Mouse (Mus musculus) intestine, embryonic 14.5 days (tissue): ENCODE measurements around the gene 9130213A22Rik. TPM values are rescaled to one million over a fixed set of nuclear protein-coding genes. Genes with fewer than 3 reads are reported as not detected.

Experiments
- ATAC-seq: fragments of 200-750 bp; cut with Nextera tagmentation; replicated peaks from 2 replicates; pipeline ENCODE4 v1.8.0; 2017; ENCODE audit warnings: low read depth, moderate number of reproducible peaks, moderate TSS enrichment, moderate library complexity; ENCODE audit not compliant: low FRiP score, low TSS enrichment
- DNase-seq: peaks from one replicate; pipeline ENCODE4 v3.0.0-alpha.2; 2018; ENCODE audit warnings: low spot score
- H3K27ac ChIP-seq: fragments of 300-500 bp; sonication (generic); 2 replicates; pipeline ENCODE4 v1.5.1; 2014; ENCODE audit warnings: low read depth, mild to moderate bottlenecking, control low read depth
- H3K27me3 ChIP-seq: fragments of 300-500 bp; sonication (generic); replicated peaks from 2 replicates; pipeline ENCODE4 v1.6.1; 2014; ENCODE audit warnings: low read length, control low read depth; ENCODE audit not compliant: control insufficient read depth, insufficient read depth
- H3K36me3 ChIP-seq: fragments of 300-500 bp; sonication (generic); 2 replicates; pipeline ENCODE4 v1.6.1; 2014; ENCODE audit warnings: low read length, control low read depth; ENCODE audit not compliant: control insufficient read depth, insufficient read depth
- H3K4me1 ChIP-seq: fragments of 300-500 bp; sonication (generic); replicated peaks from 2 replicates; pipeline ENCODE4 v1.6.1; 2014; ENCODE audit warnings: low read length, control low read depth, mixed read lengths; ENCODE audit not compliant: control insufficient read depth, insufficient read depth
- H3K4me2 ChIP-seq: fragments of 300-500 bp; sonication (generic); 2 replicates; pipeline ENCODE4 v1.6.1; 2014; ENCODE audit warnings: low read length
- H3K4me3 ChIP-seq: fragments of 300-500 bp; sonication (generic); 2 replicates; pipeline ENCODE4 v1.5.1; 2014; ENCODE audit warnings: low read depth, low read length, control low read depth, mixed read lengths
- H3K9ac ChIP-seq: fragments of 300-500 bp; sonication (generic); 2 replicates; pipeline ENCODE4 v1.6.1; 2014; ENCODE audit warnings: mild to moderate bottlenecking, low read length
- H3K9me3 ChIP-seq: fragments of 300-500 bp; sonication (generic); 2 replicates; pipeline ENCODE4 v1.6.1; 2016; ENCODE audit warnings: low read length, control low read depth; ENCODE audit not compliant: control insufficient read depth
- WGBS: fragments of 180-500 bp; shearing (Covaris S2); extraction: QIAGEN DNeasy Blood & Tissue Kit; methylation state at CpG from one replicate; pipeline ENCODE4 v1.1.7; 2014; 5-methylcytosine and 5-hydroxymethylcytosine counted together
- polyA plus RNA-seq: library from polyadenylated mRNA; unstranded; fragments of >200 nt; fragmentation: Nextera tagmentation; extraction: Ambion mirVana; gene quantifications from 2 replicates; pipeline ENCODE4 v1.2.1, GENCODE M21; 2014

Gene 9130213A22Rik
- polyA plus RNA-seq, 1 experiment from 2014 or later, result 0.30 TPM

DNA sequence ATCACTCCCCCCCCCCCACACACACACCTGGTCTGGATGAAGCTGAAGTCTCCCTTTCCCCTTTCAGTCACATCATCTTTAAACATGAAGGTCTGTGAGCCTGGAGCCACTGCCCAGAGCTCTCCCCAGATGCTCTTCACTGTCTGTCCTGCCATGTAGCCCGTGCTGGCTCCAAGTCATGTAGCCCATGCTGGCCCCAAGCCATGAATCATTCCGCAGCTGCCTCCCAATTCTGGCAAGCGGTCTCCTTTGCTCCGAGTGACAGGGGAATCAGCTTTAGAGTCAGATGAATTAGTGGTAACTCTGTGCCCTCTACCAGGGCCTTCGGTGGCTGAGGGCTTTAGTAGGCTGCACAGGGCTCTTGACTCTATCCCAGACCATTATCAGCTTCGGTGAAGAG, 27.3 kb upstream of the 9130213A22Rik start:
- 75% methylated on average over 6 of the region's 6 CpGs for WGBS
- Histone ChIP-seq H3K9me3 (no peaks in the 10 kb centered on the region), H3K4me2 (no peak overlapping the region), H3K4me1 (0 out of 2 replicates have a peak, but pooled peaks cover 4% of the 10 kb centered on the region), H3K9ac (no peak overlapping the region), H3K27me3 (no peaks in the 10 kb centered on the region), H3K27ac (no peak overlapping the region), H3K36me3 (no peaks in the 10 kb centered on the region), H3K4me3 (no peak overlapping the region)
- no peak for DNase-seq
- ATAC-seq, result no peak

DNA sequence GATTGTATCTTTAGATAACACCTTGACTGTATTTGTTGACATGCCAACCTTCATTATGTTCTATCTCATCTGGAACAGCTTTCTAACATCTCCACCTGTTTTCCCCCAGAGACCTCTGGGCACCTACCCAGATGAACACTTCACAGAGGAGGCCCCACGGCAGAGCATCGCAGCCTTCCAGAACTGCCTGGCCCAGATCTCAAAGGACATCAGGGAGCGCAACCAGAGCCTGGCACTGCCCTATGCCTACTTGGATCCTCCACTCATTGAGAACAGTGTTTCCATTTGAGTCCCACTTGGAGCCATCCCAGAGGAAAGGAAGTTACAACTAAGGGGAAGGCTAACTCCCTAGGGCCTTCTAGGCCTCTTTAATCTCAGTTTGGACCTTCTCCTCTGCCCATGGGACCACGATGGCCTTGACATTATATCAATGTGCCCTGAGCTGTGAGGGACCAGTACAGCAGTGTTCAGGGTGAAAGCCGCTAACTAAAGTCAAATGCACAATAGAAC, 26.1 kb upstream of the 9130213A22Rik start:
- Histone ChIP-seq H3K4me3 (no peak overlapping the region), H3K27me3 (no peaks in the 10 kb centered on the region), H3K36me3 (no peaks in the 10 kb centered on the region), H3K9ac (no peak overlapping the region), H3K9me3 (no peaks in the 10 kb centered on the region), H3K4me2 (no peak overlapping the region), H3K27ac (no peak overlapping the region), H3K4me1 (0 out of 2 replicates have a peak, but pooled peaks cover 4% of the 10 kb centered on the region)
- DNase-seq, result no peak
- ATAC-seq, result no peak
- WGBS, result 91% methylated on average over 5 of the region's 5 CpGs

DNA sequence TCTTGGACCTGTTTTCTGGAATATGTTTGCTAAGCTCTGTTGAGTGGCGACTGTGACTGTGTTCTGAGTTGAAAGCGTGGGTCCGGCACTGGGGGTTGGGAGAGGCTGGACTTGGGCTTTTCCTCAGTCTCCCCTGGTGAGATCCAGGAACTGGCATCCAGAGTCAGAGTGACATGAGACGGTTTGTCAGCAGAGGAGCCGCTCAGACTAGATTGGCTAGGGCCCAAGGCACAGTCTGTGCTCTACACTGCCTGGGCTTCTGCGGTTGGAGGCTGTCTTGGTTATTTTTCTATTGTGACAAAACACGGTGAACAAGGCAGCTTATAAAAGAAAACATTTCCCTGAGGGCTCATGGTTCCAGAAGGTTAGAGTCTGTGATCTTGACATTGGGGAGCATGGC, 25.2 kb upstream of the 9130213A22Rik start:
- DNase-seq (no peak), ATAC-seq (no peak)
- WGBS, result 81% methylated on average over 7 of the region's 7 CpGs
- H3K27me3 ChIP-seq, result no peaks in the 10 kb centered on the region
- 0 out of 2 replicates have a peak, but pooled peaks cover 4% of the 10 kb centered on the region for H3K4me1 ChIP-seq
- H3K27ac ChIP-seq, result no peak overlapping the region
- H3K4me2 ChIP-seq, result no peak overlapping the region
- no peak overlapping the region for H3K9ac ChIP-seq
- no peaks in the 10 kb centered on the region for H3K9me3 ChIP-seq
- H3K36me3 ChIP-seq, result no peaks in the 10 kb centered on the region
- H3K4me3 ChIP-seq, result no peak overlapping the region

DNA sequence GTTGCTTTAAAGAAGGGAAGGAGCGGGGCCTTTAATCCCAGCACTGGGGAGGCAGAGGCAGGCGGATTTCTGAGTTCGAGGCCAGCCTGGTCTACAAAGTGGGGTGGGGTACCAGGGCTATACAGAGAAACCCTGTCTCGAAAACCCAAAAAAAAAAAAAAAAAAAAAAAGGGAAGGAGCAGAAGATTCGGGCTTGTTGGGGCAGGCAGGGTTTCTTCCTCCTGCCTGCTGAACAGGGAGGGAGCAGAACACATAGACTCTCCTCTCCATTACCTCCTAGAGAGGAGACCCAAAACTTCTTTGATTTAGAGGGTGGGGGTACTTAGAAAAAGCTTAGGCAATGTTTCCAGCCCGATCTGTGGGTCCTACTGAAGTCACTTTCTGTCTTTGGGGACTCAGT, 13.0 kb upstream of the 9130213A22Rik start:
- Histone ChIP-seq H3K27ac (no peak overlapping the region), H3K9me3 (no peaks in the 10 kb centered on the region), H3K4me1 (0 out of 2 replicates have a peak, but pooled peaks cover 4% of the 10 kb centered on the region), H3K9ac (no peak overlapping the region), H3K27me3 (no peaks in the 10 kb centered on the region), H3K36me3 (no peaks in the 10 kb centered on the region), H3K4me2 (no peak overlapping the region), H3K4me3 (no peak overlapping the region)
- WGBS, result 90% methylated on average over 6 of the region's 6 CpGs
- ATAC-seq, result no peak
- DNase-seq, result no peak

DNA sequence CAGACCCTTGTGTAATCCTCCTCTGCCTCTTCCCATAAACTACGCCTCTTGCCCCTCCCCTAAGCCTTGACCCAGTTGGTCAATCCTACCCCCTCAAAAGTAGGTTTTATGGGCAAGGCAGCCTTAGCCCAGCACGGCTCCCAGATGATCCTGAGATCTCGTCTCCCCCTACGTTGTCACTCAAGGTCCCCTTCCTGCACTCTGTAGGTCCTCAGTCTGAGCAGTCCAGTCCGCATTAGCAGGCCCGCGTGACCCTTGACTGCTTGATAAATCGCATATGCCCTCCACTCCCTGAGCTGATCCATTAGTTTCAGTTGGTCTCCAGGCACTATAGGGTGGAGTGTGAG, 12.2 kb upstream of the 9130213A22Rik start:
- peak overlapping the region; percentile 82 for H3K4me2 ChIP-seq
- H3K36me3 ChIP-seq, result no peaks in the 10 kb centered on the region
- H3K27me3 ChIP-seq, result no peaks in the 10 kb centered on the region
- H3K4me1 ChIP-seq, result 0 out of 2 replicates have a peak, but pooled peaks cover 4% of the 10 kb centered on the region
- peak overlapping the region; percentile 45 for H3K4me3 ChIP-seq
- ATAC-seq (peak; percentile 50), DNase-seq (no peak)
- no peak overlapping the region for H3K27ac ChIP-seq
- H3K9me3 ChIP-seq, result no peaks in the 10 kb centered on the region
- WGBS, result 25% methylated on average over 8 of the region's 8 CpGs
- H3K9ac ChIP-seq, result peak overlapping the region; percentile 37; the same call in 1 of the 2 replicates

DNA sequence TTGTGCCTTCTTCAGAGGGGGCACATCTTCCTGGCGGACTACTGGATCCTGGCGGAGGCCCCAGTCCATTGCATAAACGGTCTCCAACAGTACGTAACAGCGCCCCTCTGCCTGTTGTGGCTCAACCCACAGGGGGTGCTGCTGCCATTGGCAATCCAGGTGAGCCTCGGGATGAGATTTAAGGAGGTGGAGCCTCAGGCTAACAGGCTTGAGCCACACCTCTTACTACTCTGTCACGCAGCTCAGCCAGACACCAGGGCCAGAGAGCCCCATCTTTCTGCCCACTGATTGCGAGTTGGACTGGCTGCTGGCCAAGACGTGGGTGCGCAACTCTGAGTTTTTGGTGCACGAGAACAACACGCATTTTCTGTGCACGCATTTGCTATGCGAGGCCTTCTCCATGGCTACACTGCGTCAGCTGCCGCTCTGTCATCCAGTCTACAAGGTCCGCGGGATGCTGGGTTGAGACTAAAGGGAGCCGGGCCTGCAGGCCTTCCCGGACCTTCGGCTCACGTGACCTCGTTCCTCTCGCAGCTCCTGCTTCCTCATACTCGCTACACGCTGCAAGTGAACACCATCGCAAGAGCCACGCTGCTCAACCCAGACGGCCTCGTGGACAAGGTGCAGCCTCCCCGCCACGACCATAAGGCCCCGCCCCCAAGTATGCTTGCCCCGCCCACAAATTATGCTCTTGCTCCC, 11.7 kb upstream of the 9130213A22Rik start:
- H3K4me1 ChIP-seq, result 0 out of 2 replicates have a peak, but pooled peaks cover 4% of the 10 kb centered on the region
- H3K36me3 ChIP-seq, result no peaks in the 10 kb centered on the region
- peak; percentile 86 for ATAC-seq
- peak overlapping the region; percentile 82 for H3K4me2 ChIP-seq
- no peaks in the 10 kb centered on the region for H3K27me3 ChIP-seq
- H3K9ac ChIP-seq, result peak overlapping the region; percentile 37
- peak overlapping the region; percentile 45 for H3K4me3 ChIP-seq
- H3K27ac ChIP-seq, result peak overlapping the region; percentile 14; the same call in 1 of the 2 replicates
- WGBS, result 2% methylated on average over 34 of the region's 34 CpGs
- no peaks in the 10 kb centered on the region for H3K9me3 ChIP-seq
- DNase-seq, result peak; percentile 83

DNA sequence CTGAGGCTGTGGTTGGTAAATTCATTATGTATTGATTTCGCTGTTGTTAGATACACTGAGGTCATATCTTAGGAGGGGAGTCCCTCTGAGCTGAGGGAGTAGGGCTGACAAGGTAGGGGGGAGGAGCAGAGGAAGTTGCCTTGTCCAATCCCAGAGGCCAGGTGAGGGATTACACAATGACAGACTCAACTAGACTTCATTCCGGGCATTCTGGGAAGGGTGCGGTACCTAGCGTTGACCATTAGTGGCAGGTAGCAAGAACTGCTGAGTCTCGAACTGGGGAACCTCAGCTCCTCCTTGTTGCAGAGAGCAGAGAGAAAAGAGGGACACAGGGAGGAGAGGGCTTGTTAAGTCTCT, 11.2 kb upstream of the 9130213A22Rik start:
- ATAC-seq, result peak; percentile 32

DNA sequence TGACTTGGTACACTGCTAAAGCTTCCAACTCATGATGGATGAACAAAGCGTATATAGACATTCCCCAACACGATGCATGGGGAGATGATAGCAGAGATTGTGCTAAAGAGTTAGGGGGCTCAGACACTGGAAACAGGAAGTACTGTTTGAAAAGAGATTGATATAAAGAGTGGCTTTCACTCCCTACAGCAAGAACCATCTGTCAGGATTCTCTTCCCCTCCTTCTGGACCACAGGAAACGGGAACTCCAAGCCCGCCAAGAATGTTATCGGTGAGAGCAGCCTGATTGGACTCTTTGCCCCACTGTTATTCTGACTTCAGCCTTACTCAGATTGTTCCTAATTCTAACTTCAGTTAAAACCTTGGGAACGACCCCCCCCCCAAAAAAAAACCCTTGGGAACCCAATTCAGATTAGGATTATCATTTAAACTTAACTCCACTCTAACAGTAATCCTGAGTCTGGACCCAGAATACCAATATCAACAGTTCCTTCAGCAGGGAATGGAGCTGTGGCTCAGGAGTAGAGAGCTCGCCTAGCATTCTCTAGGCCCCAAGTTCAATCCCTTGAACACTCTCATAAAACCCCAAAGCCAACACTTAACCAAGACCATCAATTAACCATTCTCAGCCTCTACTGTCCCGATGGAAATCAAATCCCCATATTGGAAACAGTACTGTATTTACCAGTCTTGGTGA, 6.2 kb upstream of the 9130213A22Rik start:
- Histone ChIP-seq H3K4me3 (no peak overlapping the region), H3K27me3 (no peaks in the 10 kb centered on the region)
- WGBS, result 69% methylated on average over 8 of the region's 8 CpGs

More for the DNA sequence above, 11.2 kb upstream of the 9130213A22Rik start:
- H3K9ac ChIP-seq, result peak overlapping the region; percentile 37; the same call in 1 of the 2 replicates
- WGBS, result 17% methylated on average over 5 of the region's 5 CpGs
- peak overlapping the region; percentile 45 for H3K4me3 ChIP-seq
- no peaks in the 10 kb centered on the region for H3K27me3 ChIP-seq
- H3K4me1 ChIP-seq, result 0 out of 2 replicates have a peak, but pooled peaks cover 4% of the 10 kb centered on the region
- H3K9me3 ChIP-seq, result no peaks in the 10 kb centered on the region
- H3K4me2 ChIP-seq, result peak overlapping the region; percentile 82
- no peaks in the 10 kb centered on the region for H3K36me3 ChIP-seq
- H3K27ac ChIP-seq, result no peak overlapping the region
- no peak for DNase-seq

More for the DNA sequence above, 6.2 kb upstream of the 9130213A22Rik start:
- no peak for DNase-seq
- Histone ChIP-seq H3K36me3 (no peaks in the 10 kb centered on the region), H3K9me3 (no peaks in the 10 kb centered on the region), H3K9ac (no peak overlapping the region), H3K4me2 (no peak overlapping the region), H3K4me1 (peaks cover 8% of the 10 kb centered on the region; the same call in 1 of the 2 replicates), H3K27ac (no peak overlapping the region)
- no peak for ATAC-seq
